Mouse (Mus musculus): ENCODE measurements around the gene Fbxo34. TPM values are rescaled to one million over a fixed set of nuclear protein-coding genes. Genes with fewer than 3 reads are reported as not detected.
"Not testable (repeated sequence)": the region's sequence is repeated elsewhere in the genome, so short reads cannot be mapped to it uniquely, and the experiment has no call there.

Fbxo34 gene
- total RNA-seq, 2 experiments from 2014 or later: 153 to 302 TPM

DNA sequence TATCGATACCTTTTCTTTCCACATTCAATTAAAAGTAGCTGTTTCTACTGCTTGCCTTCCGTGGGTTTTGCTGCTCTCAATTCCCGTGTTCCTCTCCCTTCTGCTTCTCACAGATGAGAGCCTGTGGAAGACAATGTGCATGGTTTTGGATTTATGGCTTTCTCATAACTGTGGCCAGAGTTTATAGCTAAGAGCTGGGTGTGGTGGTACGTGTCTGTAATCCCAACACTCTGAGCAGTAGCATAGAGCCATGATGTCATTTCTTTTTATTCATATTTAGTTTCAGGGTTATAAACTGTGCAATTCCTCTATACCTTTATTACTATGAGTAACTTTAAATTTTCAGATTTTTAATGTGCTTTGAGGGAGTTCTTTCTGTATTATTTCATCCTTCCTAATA, 60.0 kb downstream of the Fbxo34 start:
- ATAC-seq (replicated peaks; ENCODE audit: low FRiP score, poor library complexity, severe bottlenecking): no peak

- no peak for ATAC-seq (replicated peaks; ENCODE audit: low FRiP score, poor library complexity, severe bottlenecking)
Measured at GRCm38 (mm10) chr14:47513606-47514005, 63.4 kb downstream of the Fbxo34 start.

GRCm38 (mm10) chr14:47514816-47515453, 64.7 kb downstream of the Fbxo34 start:
- 0 out of 2 replicates have a peak, but pooled peaks have one; percentile 16 for ATAC-seq (replicated peaks; ENCODE audit: low FRiP score, poor library complexity, severe bottlenecking)

- ATAC-seq (replicated peaks; ENCODE audit: low FRiP score, poor library complexity, severe bottlenecking): peak; percentile 89
Measured at GRCm38 (mm10) chr14:47515636-47516035, 65.4 kb downstream of the Fbxo34 start.

- ATAC-seq (replicated peaks; ENCODE audit: low FRiP score, poor library complexity, severe bottlenecking): no peak
Measured at GRCm38 (mm10) chr14:47516755-47517154, 66.5 kb downstream of the Fbxo34 start.

GRCm38 (mm10) chr14:47518619-47519018, 68.4 kb downstream of the Fbxo34 start:
- peak; percentile 34; the same call in 1 of the 2 replicates for ATAC-seq (replicated peaks; ENCODE audit: low FRiP score, poor library complexity, severe bottlenecking)

- no peak for ATAC-seq (replicated peaks; ENCODE audit: low FRiP score, poor library complexity, severe bottlenecking)
Measured at GRCm38 (mm10) chr14:47520751-47521449, 70.7 kb downstream of the Fbxo34 start.

- peak; percentile 42 for ATAC-seq (replicated peaks; ENCODE audit: low FRiP score, poor library complexity, severe bottlenecking)
Measured at GRCm38 (mm10) chr14:47521609-47522008, 71.4 kb downstream of the Fbxo34 start.

DNA sequence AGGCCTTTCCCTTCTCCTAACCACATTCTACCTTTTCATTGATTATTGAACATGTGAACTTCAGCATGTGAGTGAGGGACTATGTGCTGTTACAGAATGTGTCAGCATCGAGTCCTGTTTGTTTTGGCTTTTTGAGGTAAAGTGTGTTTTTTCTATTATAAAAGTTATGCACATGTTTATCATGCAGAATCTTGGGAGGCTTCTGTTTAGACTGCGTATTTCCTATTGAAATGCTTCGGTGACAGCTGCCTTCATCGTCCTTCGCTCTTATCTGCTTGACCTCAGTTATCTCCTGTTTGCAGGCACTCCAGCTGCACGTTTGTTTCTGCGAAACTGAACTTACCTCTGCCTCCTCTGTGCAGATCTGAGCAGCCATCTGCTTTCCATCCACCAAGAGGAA, 72.1 kb downstream of the Fbxo34 start:
- ATAC-seq (replicated peaks; ENCODE audit: low FRiP score, poor library complexity, severe bottlenecking): peak; percentile 83

- ATAC-seq (replicated peaks; ENCODE audit: low FRiP score, poor library complexity, severe bottlenecking): no peak
Measured at GRCm38 (mm10) chr14:47525374-47525773, 75.2 kb downstream of the Fbxo34 start.

GRCm38 (mm10) chr14:47525861-47526260, 75.6 kb downstream of the Fbxo34 start:
- no peak for ATAC-seq (replicated peaks; ENCODE audit: low FRiP score, poor library complexity, severe bottlenecking)

- ATAC-seq (replicated peaks; ENCODE audit: low FRiP score, poor library complexity, severe bottlenecking): peak; percentile 78
Measured at GRCm38 (mm10) chr14:47527833-47528232, 77.6 kb downstream of the Fbxo34 start.

GRCm38 (mm10) chr14:47528293-47528692, 78.1 kb downstream of the Fbxo34 start:
- ATAC-seq (replicated peaks; ENCODE audit: low FRiP score, poor library complexity, severe bottlenecking): peak; percentile 46

DNA sequence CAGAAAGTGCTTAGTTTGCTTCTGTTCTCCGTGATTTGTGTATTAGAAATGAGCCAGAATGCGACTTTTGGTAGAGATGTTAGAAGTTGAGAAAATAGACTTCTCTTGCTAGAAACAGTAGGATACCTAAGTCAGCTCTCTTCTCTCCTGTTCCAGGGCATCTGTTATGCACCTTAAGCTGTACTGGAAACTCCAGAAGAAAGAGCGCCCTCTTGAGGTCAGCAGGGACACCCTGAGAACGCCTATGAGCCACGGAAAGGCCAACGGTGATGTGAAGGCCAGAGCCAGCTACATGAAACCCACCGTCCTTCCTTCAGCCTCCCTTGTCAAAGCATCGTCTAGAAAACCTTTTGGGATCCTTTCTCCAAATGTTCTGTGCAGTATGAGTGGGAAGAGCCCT, 78.8 kb downstream of the Fbxo34 start:
- ATAC-seq (replicated peaks; ENCODE audit: low FRiP score, poor library complexity, severe bottlenecking): 0 out of 2 replicates have a peak, but pooled peaks have one; percentile 17

- ATAC-seq (replicated peaks; ENCODE audit: low FRiP score, poor library complexity, severe bottlenecking): not testable (repeated sequence)
Measured at GRCm38 (mm10) chr14:47529592-47529991, 79.4 kb downstream of the Fbxo34 start.

DNA sequence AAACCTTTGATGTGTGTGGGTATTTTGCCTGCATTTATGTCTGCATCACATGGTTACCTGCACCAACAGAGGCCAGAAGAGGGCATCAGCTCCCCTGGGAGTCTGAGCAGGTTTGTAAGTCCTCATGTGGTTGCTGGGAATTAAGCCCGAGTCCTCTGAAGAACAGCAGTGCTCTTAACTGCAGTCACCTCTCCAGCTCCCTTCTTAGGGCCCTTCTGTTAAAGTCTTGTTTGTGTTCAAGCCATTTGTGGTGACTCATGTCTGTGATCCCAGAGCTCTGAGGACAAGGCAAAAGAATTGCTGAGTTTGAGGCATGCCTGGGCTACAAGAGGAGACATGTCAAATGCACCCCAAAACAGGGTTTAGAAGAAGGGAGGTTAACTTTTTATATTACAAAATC, 82.3 kb downstream of the Fbxo34 start:
- ATAC-seq (replicated peaks; ENCODE audit: low FRiP score, poor library complexity, severe bottlenecking): no peak

DNA sequence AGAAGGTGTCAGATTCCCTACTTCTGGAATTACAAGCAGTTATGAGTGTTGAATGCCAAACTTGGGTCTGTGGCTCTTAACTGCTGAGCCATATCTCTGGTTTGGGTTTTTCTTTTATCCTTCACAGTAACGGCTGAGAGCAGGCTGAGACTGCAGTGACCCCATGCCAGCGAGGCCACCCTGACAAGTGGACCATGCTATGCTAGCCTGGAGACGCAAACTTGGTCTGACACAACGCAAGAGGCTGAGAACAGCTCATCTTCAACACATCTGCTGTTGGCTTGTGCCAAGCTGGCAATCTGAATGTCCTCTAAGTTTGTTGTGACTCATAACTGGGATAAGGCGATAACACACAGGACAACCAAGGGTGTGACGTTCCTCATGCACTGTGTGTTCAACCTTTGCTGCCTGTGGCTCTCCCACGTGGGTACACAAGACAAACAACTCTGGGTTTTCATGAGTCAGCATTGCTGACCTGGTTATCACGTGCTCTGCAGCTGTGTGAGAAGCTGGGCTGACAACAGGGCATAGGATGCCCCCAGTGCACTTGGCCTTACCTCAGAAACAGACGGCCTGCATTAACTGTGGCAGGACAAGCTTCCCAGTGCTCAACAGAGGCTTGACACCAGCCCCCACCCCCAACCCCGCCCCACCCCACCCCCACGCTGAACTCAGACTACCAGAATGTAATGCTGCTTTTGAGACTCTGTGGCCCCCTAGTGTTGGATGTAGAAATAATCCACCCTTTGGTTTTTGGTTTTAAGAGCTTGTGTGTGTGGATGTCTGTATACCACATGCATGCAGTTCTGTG, 83.3 kb downstream of the Fbxo34 start:
- ATAC-seq (replicated peaks; ENCODE audit: low FRiP score, poor library complexity, severe bottlenecking): peak; percentile 86

DNA sequence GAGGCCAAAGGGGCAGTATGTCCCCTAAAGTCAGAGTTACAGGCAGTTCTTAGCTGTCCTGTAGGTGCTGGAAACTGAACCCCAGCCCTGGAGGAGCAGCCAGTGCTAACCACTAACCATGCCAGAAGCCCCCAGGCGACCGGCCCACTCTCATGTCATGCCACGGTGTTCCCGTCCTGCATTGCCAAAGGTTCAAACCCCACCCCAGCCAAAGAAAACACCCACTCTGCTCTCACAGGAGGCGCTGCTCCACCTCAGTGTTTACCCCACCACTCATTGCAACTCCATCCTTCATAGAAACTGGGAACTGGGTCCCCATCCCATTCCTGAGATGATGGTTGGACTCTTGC, 83.9 kb downstream of the Fbxo34 start:
- ATAC-seq (replicated peaks; ENCODE audit: low FRiP score, poor library complexity, severe bottlenecking): no peak

- ATAC-seq (replicated peaks; ENCODE audit: low FRiP score, poor library complexity, severe bottlenecking): no peak
Measured at GRCm38 (mm10) chr14:47535096-47535495, 84.9 kb downstream of the Fbxo34 start.

- ATAC-seq (replicated peaks; ENCODE audit: low FRiP score, poor library complexity, severe bottlenecking): no peak
Measured at GRCm38 (mm10) chr14:47541325-47541948, 91.2 kb downstream of the Fbxo34 start.

Measured in erythroblast, adult 5-6 weeks (primary cell).